Mouse (Mus musculus): ENCODE data around the gene AI597479.

The AI597479 gene

GRCm38 (mm10) chr1:43162394-43162793 lies 63.9 kb downstream of the AI597479 start:
- DNase-seq (ENCODE audit: low read depth), result no peak

GRCm38 (mm10) chr1:43163084-43163466 lies 64.6 kb downstream of the AI597479 start:
- DNase-seq (ENCODE audit: low read depth), result no peak

GRCm38 (mm10) chr1:43163467-43164418 lies 65.2 kb downstream of the AI597479 start:
- DNase-seq (ENCODE audit: low read depth), result no peak

GRCm38 (mm10) chr1:43164582-43164981 lies 66.1 kb downstream of the AI597479 start:
- no peak for DNase-seq (ENCODE audit: low read depth)

Measured in c-Kit-positive CD71-positive TER-119-negative erythroid progenitor cells, embryonic 14.5 days (primary cell).